Mouse (Mus musculus) stomach, embryonic 14.5 days (tissue): ENCODE results near the gene Sprr1a. TPM values are rescaled to one million over a fixed set of nuclear protein-coding genes. Genes with fewer than 3 reads are reported as not detected.
"Not testable (repeated sequence)": the region's sequence is repeated elsewhere in the genome, so short reads cannot be mapped to it uniquely, and the experiment has no call there.

Source experiments
- ATAC-seq: fragments of 200-750 bp; cut with Nextera tagmentation; 2 replicates; pipeline ENCODE4 v1.8.0; 2017; ENCODE audit warnings: low read depth, moderate TSS enrichment; ENCODE audit not compliant: insufficient number of reproducible peaks, insufficient read depth, low FRiP score
- H3K27ac ChIP-seq: fragments of 300-500 bp; sonication (generic); 2 replicates; pipeline ENCODE4 v1.5.1; 2014; ENCODE audit warnings: mild to moderate bottlenecking, low read length, moderate library complexity, mixed read lengths
- H3K27me3 ChIP-seq: fragments of 300-500 bp; sonication (generic); 2 replicates; pipeline ENCODE4 v1.6.1; 2014; ENCODE audit warnings: low read length, control low read depth, mixed read lengths; ENCODE audit not compliant: control insufficient read depth, insufficient read depth
- H3K36me3 ChIP-seq: fragments of 300-500 bp; sonication (generic); 2 replicates; pipeline ENCODE4 v1.6.1; 2014; ENCODE audit warnings: mild to moderate bottlenecking, control low read depth, low read length, moderate library complexity, mixed read lengths; ENCODE audit not compliant: control insufficient read depth, insufficient read depth
- H3K4me1 ChIP-seq: fragments of 300-500 bp; sonication (generic); 2 replicates; pipeline ENCODE4 v1.6.1; 2014; ENCODE audit warnings: low read length, control low read depth, mixed read lengths; ENCODE audit not compliant: control insufficient read depth, insufficient read depth
- H3K4me2 ChIP-seq: fragments of 300-500 bp; sonication (generic); replicated peaks from 2 replicates; pipeline ENCODE4 v1.6.1; 2014; ENCODE audit warnings: low read depth, low read length, control low read depth
- H3K4me3 ChIP-seq: fragments of 300-500 bp; sonication (generic); 2 replicates; pipeline ENCODE4 v1.5.1; 2014; ENCODE audit warnings: low read depth, low read length, control low read depth
- H3K9ac ChIP-seq: fragments of 300-500 bp; sonication (generic); replicated peaks from 2 replicates; pipeline ENCODE4 v1.6.1; 2014; ENCODE audit warnings: low read depth, mild to moderate bottlenecking, control low read depth, low read length, moderate library complexity, mixed read lengths
- H3K9me3 ChIP-seq: fragments of 300-500 bp; sonication (generic); 2 replicates; pipeline ENCODE4 v1.6.1; 2016; ENCODE audit warnings: low read depth, low read length, control low read depth; ENCODE audit not compliant: control insufficient read depth
- WGBS: fragments of 180-500 bp; shearing (Covaris S2); extraction: QIAGEN DNeasy Blood & Tissue Kit; methylation state at CpG from one replicate; pipeline ENCODE4 v1.1.7; 2014; 5-methylcytosine and 5-hydroxymethylcytosine counted together
- polyA plus RNA-seq: library from polyadenylated mRNA; unstranded; fragments of >200 nt; fragmentation: Nextera tagmentation; extraction: Ambion mirVana; gene quantifications from 2 replicates; pipeline ENCODE4 v1.2.1, GENCODE M21; 2014

Gene Sprr1a
- polyA plus RNA-seq, 1 experiment from 2014 or later = 26.0 TPM

GRCm38 (mm10) chr3:92481249-92481648 is 4.4 kb downstream of the Sprr1a start:
- H3K36me3 ChIP-seq, H3K27me3 ChIP-seq, H3K9ac ChIP-seq, H3K27ac ChIP-seq, H3K9me3 ChIP-seq, H3K4me3 ChIP-seq, H3K4me2 ChIP-seq, H3K4me1 ChIP-seq, ATAC-seq: not testable (repeated sequence)

GRCm38 (mm10) chr3:92470111-92470510 is 15.6 kb downstream of the Sprr1a start:
- Histone ChIP-seq H3K9me3 (no peaks in the 10 kb centered on the region), H3K27ac (no peak overlapping the region), H3K4me3 (no peak overlapping the region), H3K4me2 (no peak overlapping the region), H3K9ac (no peak overlapping the region), H3K27me3 (no peaks in the 10 kb centered on the region), H3K4me1 (no peaks in the 10 kb centered on the region), H3K36me3 (no peaks in the 10 kb centered on the region)
- no peak for ATAC-seq
- 80% methylated on average over 2 of the region's 2 CpGs for WGBS

- Histone ChIP-seq H3K4me1 (no peaks in the 10 kb centered on the region), H3K27ac (no peak overlapping the region), H3K9ac (no peak overlapping the region), H3K36me3 (no peaks in the 10 kb centered on the region), H3K4me3 (no peak overlapping the region), H3K27me3 (no peaks in the 10 kb centered on the region), H3K9me3 (no peaks in the 10 kb centered on the region), H3K4me2 (no peak overlapping the region)
- ATAC-seq = no peak
Measured at GRCm38 (mm10) chr3:92467424-92467823, 18.3 kb downstream of the Sprr1a start.

- Histone ChIP-seq H3K4me2 (no peak overlapping the region), H3K4me3 (no peak overlapping the region), H3K9me3 (no peaks in the 10 kb centered on the region), H3K27me3 (no peaks in the 10 kb centered on the region), H3K4me1 (no peaks in the 10 kb centered on the region), H3K9ac (no peak overlapping the region), H3K27ac (no peak overlapping the region), H3K36me3 (no peaks in the 10 kb centered on the region)
- no peak for ATAC-seq
- 78% methylated on average over 1 of the region's 1 CpGs for WGBS
Measured at GRCm38 (mm10) chr3:92466576-92466975, 19.1 kb downstream of the Sprr1a start.

GRCm38 (mm10) chr3:92458620-92459019 is 27.1 kb downstream of the Sprr1a start, which contains the start of gene Sprr3:
TSS of gene Sprr3 (minus strand) at chr3:92458720.
- no peaks in the 10 kb centered on the region for H3K36me3 ChIP-seq
- ATAC-seq = no peak
- H3K9ac ChIP-seq = no peak within 1 kb of the TSS
- no peaks in the 10 kb centered on the region for H3K27me3 ChIP-seq
- no peaks in the 10 kb centered on the region for H3K4me1 ChIP-seq
- no peak within 1 kb of the TSS for H3K4me3 ChIP-seq
- WGBS = 56% methylated on average over 2 of the region's 2 CpGs
- H3K9me3 ChIP-seq = no peaks in the 10 kb centered on the region
- H3K27ac ChIP-seq = no peak within 1 kb of the TSS
- no peak within 1 kb of the TSS for H3K4me2 ChIP-seq

GRCm38 (mm10) chr3:92455151-92455550 is 30.5 kb downstream of the Sprr1a start:
- Histone ChIP-seq H3K27ac (no peak overlapping the region), H3K36me3 (no peaks in the 10 kb centered on the region), H3K27me3 (no peaks in the 10 kb centered on the region), H3K9ac (no peak overlapping the region), H3K9me3 (no peaks in the 10 kb centered on the region), H3K4me3 (no peak overlapping the region), H3K4me1 (no peaks in the 10 kb centered on the region), H3K4me2 (no peak overlapping the region)
- ATAC-seq = no peak
- WGBS = 85% methylated on average over 5 of the region's 5 CpGs

GRCm38 (mm10) chr3:92440177-92440576 is 45.5 kb downstream of the Sprr1a start:
- WGBS = 78% methylated on average over 3 of the region's 3 CpGs
- no peaks in the 10 kb centered on the region for H3K4me1 ChIP-seq
- ATAC-seq = no peak
- H3K36me3 ChIP-seq = no peaks in the 10 kb centered on the region
- H3K27ac ChIP-seq = no peak overlapping the region
- H3K9me3 ChIP-seq = no peaks in the 10 kb centered on the region
- H3K9ac ChIP-seq = no peak overlapping the region
- H3K4me3 ChIP-seq = no peak overlapping the region
- no peaks in the 10 kb centered on the region for H3K27me3 ChIP-seq
- H3K4me2 ChIP-seq = no peak overlapping the region

- H3K4me1 ChIP-seq = no peaks in the 10 kb centered on the region
- no peaks in the 10 kb centered on the region for H3K36me3 ChIP-seq
- no peak within 1 kb of the TSS for H3K4me3 ChIP-seq
- 81% methylated on average over 3 of the region's 3 CpGs for WGBS
- no peak within 1 kb of the TSS for H3K9ac ChIP-seq
- H3K4me2 ChIP-seq = no peak within 1 kb of the TSS
- no peak within 1 kb of the TSS for H3K27ac ChIP-seq
- no peaks in the 10 kb centered on the region for H3K9me3 ChIP-seq
- no peak for ATAC-seq
- no peaks in the 10 kb centered on the region for H3K27me3 ChIP-seq
Measured at GRCm38 (mm10) chr3:92438689-92439088, 47.0 kb downstream of the Sprr1a start, which contains the start of gene Sprr1b. TSS of gene Sprr1b (minus strand) at chr3:92438789.
